Comparison of ENCODE assay signal across 23 mouse cellular contexts in the genomic region with DNA sequence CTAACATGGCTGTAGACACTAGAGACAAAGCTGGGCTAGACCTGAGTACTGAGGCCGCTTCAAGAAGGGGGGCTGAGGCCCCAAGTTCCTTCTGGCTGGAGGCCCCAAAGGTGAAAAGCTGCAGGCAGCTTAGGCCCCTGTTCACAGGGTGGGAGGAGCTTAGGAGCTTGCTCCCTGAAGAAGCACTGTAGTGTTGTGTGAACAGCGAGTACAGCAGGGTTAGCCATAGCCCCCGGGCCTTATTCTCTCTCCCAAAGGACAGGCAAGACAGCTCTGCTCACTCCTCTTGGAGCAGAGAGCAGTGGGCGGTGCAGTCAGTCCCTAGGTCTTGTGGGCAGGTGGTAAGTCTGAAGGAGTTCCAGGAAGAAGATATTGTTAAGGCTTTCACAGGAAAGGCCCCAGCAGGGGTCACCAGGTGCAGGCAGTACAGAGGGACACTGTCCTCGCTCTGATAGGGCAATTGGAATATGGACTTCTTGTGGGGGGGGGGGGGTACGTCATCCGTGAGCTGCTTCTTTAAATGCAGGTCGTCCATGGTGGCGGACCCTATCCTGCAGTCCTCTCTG. TPM values are rescaled to one million over a fixed set of nuclear protein-coding genes. Genes with fewer than 3 reads are reported as not detected.
A peak's percentile ranks its signal among the peaks of the same experiment; 100 is the strongest.
DNase-seq lines count a peak whose midpoint lies in the region; ATAC-seq and TF ChIP-seq lines count a peak whose summit lies in the region.
"Had no signal": no experiment of that assay in that cellular context is flagged by ENCODE, and none has a peak within 500 bp of the region (broad histone marks: within the 10 kb centered on the region; RNA-seq: fewer than 3 reads in every experiment).

No protein-coding gene starts in this region.

- WGBS in limb, embryonic 15.5 days = 55% methylated on average over 9 of the region's 9 CpGs
- 73% methylated on average over 9 of the region's 9 CpGs for WGBS in limb, embryonic 10.5 days
- WGBS in intestine, embryonic 16.5 days = 58% methylated on average over 9 of the region's 9 CpGs
- WGBS in kidney, embryonic 14.5 days = 67% methylated on average over 9 of the region's 9 CpGs
- WGBS in hindbrain, embryonic 11.5 days = 69% methylated on average over 9 of the region's 9 CpGs

- no peak overlapping the region for H3K4me2 ChIP-seq in limb, embryonic 15.5 days
- 0 out of 2 replicates have a peak overlapping the region, but pooled peaks have one; percentile 11 for H3K4me2 ChIP-seq in intestine, embryonic 16.5 days (ENCODE audit: low read depth, low read length)
- H3K4me2 ChIP-seq in kidney, embryonic 14.5 days (replicated peaks; ENCODE audit: low read depth, low read length) = no peak overlapping the region
- H3K4me2 ChIP-seq in hindbrain, embryonic 11.5 days (replicated peaks; ENCODE audit: low read depth, low read length) = no peak overlapping the region
- H3K4me2 ChIP-seq: midbrain, embryonic 13.5 days had no signal

- no peaks in the 10 kb centered on the region for H3K27me3 ChIP-seq in limb, embryonic 15.5 days
- H3K27me3 ChIP-seq in limb, embryonic 10.5 days (ENCODE audit: low read depth, poor library complexity, severe bottlenecking) = peaks cover 17% of the 10 kb centered on the region
- no peaks in the 10 kb centered on the region for H3K27me3 ChIP-seq in intestine, embryonic 16.5 days (replicated peaks; ENCODE audit: control insufficient read depth, insufficient read depth, low read length)
- H3K27me3 ChIP-seq in kidney, embryonic 14.5 days (ENCODE audit: control insufficient read depth, insufficient read depth, low read length) = no peaks in the 10 kb centered on the region
- no peaks in the 10 kb centered on the region for H3K27me3 ChIP-seq in hindbrain, embryonic 11.5 days (ENCODE audit: control insufficient read depth, insufficient read depth, low read length)
- H3K27me3 ChIP-seq: CH12.LX had no signal

- peak overlapping the region; percentile 36 for H3K4me3 ChIP-seq in gastrocnemius, adult 2 months
- H3K4me3 ChIP-seq in limb, embryonic 15.5 days = no peak overlapping the region
- no peak overlapping the region for H3K4me3 ChIP-seq in limb, embryonic 10.5 days
- no peak overlapping the region for H3K4me3 ChIP-seq in intestine, embryonic 16.5 days (ENCODE audit: low read length)
- H3K4me3 ChIP-seq in kidney, embryonic 14.5 days (ENCODE audit: low read length) = no peak overlapping the region
- H3K4me3 ChIP-seq in hindbrain, embryonic 11.5 days (ENCODE audit: low read depth, low read length) = no peak overlapping the region
- H3K4me3 ChIP-seq: midbrain, embryonic 13.5 days had no signal

- H3K27ac ChIP-seq in gastrocnemius, adult 2 months = peak overlapping the region; percentile 86
- no peak overlapping the region for H3K27ac ChIP-seq in limb, embryonic 15.5 days
- H3K27ac ChIP-seq in limb, embryonic 10.5 days = no peak overlapping the region
- H3K27ac ChIP-seq in intestine, embryonic 16.5 days (ENCODE audit: low read length) = peak overlapping the region; percentile 82
- H3K27ac ChIP-seq in kidney, embryonic 14.5 days (ENCODE audit: low read depth, low read length) = no peak overlapping the region
- no peak overlapping the region for H3K27ac ChIP-seq in hindbrain, embryonic 11.5 days (ENCODE audit: low read depth, low read length)
- H3K27ac ChIP-seq: macrophage; midbrain, embryonic 13.5 days had no signal

- no peak for DNase-seq in gastrocnemius, adult 2 months
- no peak for DNase-seq in gastrocnemius, adult 18-20 months (ENCODE audit: low spot score)
- no peak for DNase-seq in limb, embryonic 10.5 days (ENCODE audit: low spot score)
- no peak for DNase-seq in lung, adult 18-20 months
- DNase-seq in hindbrain, embryonic 11.5 days (ENCODE audit: low spot score) = no peak
- DNase-seq: cerebellum, adult 11 months; layer of hippocampus, postnatal 36 days; lung, adult 2 months; right cerebral cortex, adult 18-20 months had no signal

- H3K36me3 ChIP-seq in limb, embryonic 15.5 days = no peaks in the 10 kb centered on the region
- H3K36me3 ChIP-seq in limb, embryonic 10.5 days = no peaks in the 10 kb centered on the region
- H3K36me3 ChIP-seq in intestine, embryonic 16.5 days (ENCODE audit: control insufficient read depth, insufficient read depth, low read length) = no peaks in the 10 kb centered on the region
- no peaks in the 10 kb centered on the region for H3K36me3 ChIP-seq in kidney, embryonic 14.5 days (ENCODE audit: control insufficient read depth, insufficient read depth, low read length)
- H3K36me3 ChIP-seq in hindbrain, embryonic 11.5 days (ENCODE audit: control insufficient read depth, insufficient read depth, low read length) = no peaks in the 10 kb centered on the region
- H3K36me3 ChIP-seq: midbrain, embryonic 13.5 days had no signal

- no peaks in the 10 kb centered on the region for H3K9me3 ChIP-seq in limb, embryonic 15.5 days
- H3K9me3 ChIP-seq in limb, embryonic 10.5 days (replicated peaks) = no peaks in the 10 kb centered on the region
- no peaks in the 10 kb centered on the region for H3K9me3 ChIP-seq in intestine, embryonic 16.5 days (ENCODE audit: control insufficient read depth, low read length)
- no peaks in the 10 kb centered on the region for H3K9me3 ChIP-seq in kidney, embryonic 14.5 days (ENCODE audit: control insufficient read depth, low read length)
- no peaks in the 10 kb centered on the region for H3K9me3 ChIP-seq in hindbrain, embryonic 11.5 days (ENCODE audit: control insufficient read depth, low read length)
- H3K9me3 ChIP-seq: midbrain, embryonic 13.5 days had no signal

- H3K4me1 ChIP-seq in limb, embryonic 15.5 days = peaks cover 21% of the 10 kb centered on the region
- peaks cover 22% of the 10 kb centered on the region for H3K4me1 ChIP-seq in limb, embryonic 10.5 days
- H3K4me1 ChIP-seq in intestine, embryonic 16.5 days (ENCODE audit: control insufficient read depth, insufficient read depth, low read length) = peaks cover 29% of the 10 kb centered on the region
- H3K4me1 ChIP-seq in kidney, embryonic 14.5 days (ENCODE audit: control insufficient read depth, insufficient read depth, low read length) = peaks cover 5% of the 10 kb centered on the region; the same call in 1 of the 2 replicates
- H3K4me1 ChIP-seq in hindbrain, embryonic 11.5 days (replicated peaks; ENCODE audit: control insufficient read depth, insufficient read depth, low read length) = no peaks in the 10 kb centered on the region
- H3K4me1 ChIP-seq: midbrain, embryonic 13.5 days had no signal

- no peak for TF ChIP-seq CTCF in gastrocnemius, adult 2 months (IDR thresholded peaks at IDR 0.05)

- peak; percentile 36; the same call in 1 of the 2 replicates for ATAC-seq in limb, embryonic 15.5 days (ENCODE audit: insufficient number of reproducible peaks, low FRiP score, low TSS enrichment, low read depth)
- ATAC-seq in intestine, embryonic 16.5 days = peak; percentile 74
- no peak for ATAC-seq in kidney, embryonic 14.5 days (ENCODE audit: low FRiP score, low TSS enrichment)
- ATAC-seq in hindbrain, embryonic 11.5 days (ENCODE audit: low FRiP score) = no peak
- ATAC-seq: forebrain, embryonic 14.5 days; midbrain, embryonic 13.5 days had no signal

- H3K9ac ChIP-seq in limb, embryonic 15.5 days = no peak overlapping the region
- peak overlapping the region; percentile 46; the same call in 1 of the 2 replicates for H3K9ac ChIP-seq in intestine, embryonic 16.5 days (ENCODE audit: low read depth, low read length)
- H3K9ac ChIP-seq in kidney, embryonic 14.5 days (ENCODE audit: low read depth, low read length) = no peak overlapping the region
- no peak overlapping the region for H3K9ac ChIP-seq in hindbrain, embryonic 11.5 days (ENCODE audit: low read depth, low read length)
- H3K9ac ChIP-seq: midbrain, embryonic 13.5 days had no signal

- intact Hi-C loops in gastrocnemius, adult 2 months (cut with DNase I) = no loop called here

RNA-seq across cellular contexts. Expression of a gene that starts 15.1 kb away (rescaled TPM):
- 1,000 to 10,000 TPM; 1,886 to 2,548 TPM for total RNA-seq in gastrocnemius, adult 2 months (2021)
- 1,000 to 10,000 TPM; 2,008 to 2,153 TPM for total RNA-seq in gastrocnemius, adult 18-20 months (2021)
- 28.2 and 98.7 TPM in 2 replicates for polyA plus RNA-seq in limb, embryonic 15.5 days (2015; fragmentation: Nextera tagmentation; extraction: Ambion mirVana)
- polyA plus RNA-seq in limb, embryonic 10.5 days (2016; fragmentation: Nextera tagmentation; extraction: Ambion mirVana) = 0.11 and 0.48 TPM in 2 replicates
- 12.8 and 15.7 TPM in 2 replicates for polyA plus RNA-seq in intestine, embryonic 16.5 days (2015; fragmentation: Nextera tagmentation; extraction: Ambion mirVana)
- polyA plus RNA-seq in kidney, embryonic 14.5 days (2014; fragmentation: Nextera tagmentation; extraction: Ambion mirVana) = 0.24 and 0.31 TPM in 2 replicates
- 0.28 and 0.29 TPM in 2 replicates for polyA plus RNA-seq in hindbrain, embryonic 11.5 days (2014; fragmentation: Nextera tagmentation; extraction: Ambion mirVana)
- total RNA-seq: granulocyte monocyte progenitor cell, adult 5-6 weeks had no signal
- polyA plus RNA-seq: macrophage had no signal

RNA-seq across cellular contexts. Expression of a gene that starts 26.5 kb away (rescaled TPM):
- not detected for total RNA-seq in gastrocnemius, adult 2 months (2021)
- total RNA-seq in gastrocnemius, adult 18-20 months (2021) = not detected
- 0.20 and 0.63 TPM in 2 replicates for polyA plus RNA-seq in limb, embryonic 15.5 days (2015; fragmentation: Nextera tagmentation; extraction: Ambion mirVana)
- polyA plus RNA-seq in limb, embryonic 10.5 days (2016; fragmentation: Nextera tagmentation; extraction: Ambion mirVana) = not detected in 2 replicates
- 0.34 TPM in 1 of 2 replicates, not detected in the other for polyA plus RNA-seq in intestine, embryonic 16.5 days (2015; fragmentation: Nextera tagmentation; extraction: Ambion mirVana)
- 0.09 and 0.20 TPM in 2 replicates for polyA plus RNA-seq in kidney, embryonic 14.5 days (2014; fragmentation: Nextera tagmentation; extraction: Ambion mirVana)
- polyA plus RNA-seq in hindbrain, embryonic 11.5 days (2014; fragmentation: Nextera tagmentation; extraction: Ambion mirVana) = not detected in 2 replicates
- total RNA-seq: adrenal gland, postnatal 10 days; CH12.LX; granulocyte monocyte progenitor cell, adult 5-6 weeks; layer of hippocampus, postnatal 36 days; left cerebral cortex, postnatal 25 days; liver, adult 2 months had no signal
- polyA plus RNA-seq: brain, embryonic 14.5 days; forebrain, embryonic 14.5 days; liver, adult 2 months; lung, adult 2 months; macrophage; small intestine, adult 2 months had no signal

RNA-seq across cellular contexts. Expression of a gene that starts 50.8 kb away (rescaled TPM):
- not detected for total RNA-seq in gastrocnemius, adult 2 months (2021)
- total RNA-seq in gastrocnemius, adult 18-20 months (2021) = not detected
- not detected in 2 replicates for polyA plus RNA-seq in limb, embryonic 15.5 days (2015; fragmentation: Nextera tagmentation; extraction: Ambion mirVana)
- not detected in 2 replicates for polyA plus RNA-seq in limb, embryonic 10.5 days (2016; fragmentation: Nextera tagmentation; extraction: Ambion mirVana)
- polyA plus RNA-seq in intestine, embryonic 16.5 days (2015; fragmentation: Nextera tagmentation; extraction: Ambion mirVana) = not detected in 2 replicates
- polyA plus RNA-seq in kidney, embryonic 14.5 days (2014; fragmentation: Nextera tagmentation; extraction: Ambion mirVana) = not detected in 2 replicates
- polyA plus RNA-seq in hindbrain, embryonic 11.5 days (2014; fragmentation: Nextera tagmentation; extraction: Ambion mirVana) = not detected in 2 replicates
- total RNA-seq: adrenal gland, postnatal 10 days; granulocyte monocyte progenitor cell, adult 5-6 weeks; layer of hippocampus, postnatal 36 days; left cerebral cortex, postnatal 25 days; liver, adult 2 months had no signal
- polyA plus RNA-seq: brain, embryonic 14.5 days; forebrain, embryonic 14.5 days; kidney, embryonic 16.5 days; liver, adult 2 months; lung, adult 2 months; macrophage; midbrain, embryonic 13.5 days; small intestine, adult 2 months had no signal

Comparison
In these comparisons a context has a peak if more than half of its experiments do, and no peak if none do; other contexts are left out.
1. H3K27ac ChIP-seq: peak in gastrocnemius, adult 2 months (single experiment) and intestine, embryonic 16.5 days (single experiment); none in limb, embryonic 15.5 days (single experiment), limb, embryonic 10.5 days (single experiment), kidney, embryonic 14.5 days (single experiment) and hindbrain, embryonic 11.5 days (single experiment).
2. ATAC-seq: peak in limb, embryonic 15.5 days (single experiment) and intestine, embryonic 16.5 days (single experiment); none in kidney, embryonic 14.5 days (single experiment) and hindbrain, embryonic 11.5 days (single experiment).